Mouse (Mus musculus) forebrain, embryonic 11.5 days (tissue): ENCODE results near the gene Gm47996. TPM values are rescaled to one million over a fixed set of nuclear protein-coding genes. Genes with fewer than 3 reads are reported as not detected.

ENCODE experiments used
- polyA plus RNA-seq: library from polyadenylated mRNA; unstranded; fragments of >200 nt; fragmentation: Nextera tagmentation; extraction: Ambion mirVana; gene quantifications from 2 replicates; pipeline ENCODE4 v1.2.1, GENCODE M21; 2014

The Gm47996 gene
- polyA plus RNA-seq, 1 experiment from 2014 or later: not detected

Other genes starting within 250 kb of the Gm47996 start
- gene Hmcn1, start 216.7 kb upstream of the Gm47996 start, polyA plus RNA-seq: 10.1 and 12.1 TPM in 2 replicates
- gene Gm47985, start 27.6 kb upstream of the Gm47996 start, polyA plus RNA-seq: 0.87 and 1.00 TPM in 2 replicates
- gene Gm8947, start 17.8 kb upstream of the Gm47996 start, polyA plus RNA-seq: 0.16 and 0.19 TPM in 2 replicates
- not detected in 2 replicates for gene Gm47995, start 11.7 kb upstream of the Gm47996 start, polyA plus RNA-seq
- gene 3110040M04Rik, start 6.0 kb upstream of the Gm47996 start, polyA plus RNA-seq: not detected in 2 replicates
- gene Ivns1abp, start 134.3 kb downstream of the Gm47996 start, polyA plus RNA-seq: 468 and 472 TPM in 2 replicates
- gene Swt1, start 218.3 kb downstream of the Gm47996 start, polyA plus RNA-seq: 22.6 and 24.6 TPM in 2 replicates
- 57.8 and 61.9 TPM in 2 replicates for gene Trmt1l, start 218.4 kb downstream of the Gm47996 start, polyA plus RNA-seq